Mouse (Mus musculus) erythroblast, embryonic 14.5 days (primary cell): ENCODE measurements around the gene Ccdc157. TPM values are rescaled to one million over a fixed set of nuclear protein-coding genes. Genes with fewer than 3 reads are reported as not detected.

Experiments used
- H3K27me3 ChIP-seq: 2 replicates; pipeline ENCODE4 v1.6.1; 2012; ENCODE audit warnings: inconsistent platforms; ENCODE audit not compliant: control insufficient read depth
- H3K36me3 ChIP-seq: 2 replicates; pipeline ENCODE4 v1.6.1; 2012; ENCODE audit warnings: mild to moderate bottlenecking, inconsistent platforms; ENCODE audit not compliant: control insufficient read depth
- H3K4me1 ChIP-seq: 2 replicates; pipeline ENCODE4 v1.6.1; 2012; ENCODE audit warnings: inconsistent platforms; ENCODE audit not compliant: control insufficient read depth
- H3K4me3 ChIP-seq: replicated peaks from 2 replicates; pipeline ENCODE3; 2012; ENCODE audit warnings: moderate library complexity, mild to moderate bottlenecking, inconsistent platforms
- H3K9me3 ChIP-seq: 2 replicates; pipeline ENCODE4 v1.6.1; 2012; ENCODE audit warnings: low read length, inconsistent platforms, mixed read lengths; ENCODE audit not compliant: control insufficient read depth
- GATA1 ChIP-seq: IDR thresholded peaks from 2 replicates; pipeline ENCODE4 v1.6.1; 2012; ENCODE audit warnings: low read length, inconsistent platforms, mixed read lengths
- TAL1 ChIP-seq: IDR thresholded peaks from 3 replicates; pipeline ENCODE4 v1.6.1; 2012; ENCODE audit warnings: low read length, inconsistent platforms, mixed read lengths
- polyA plus RNA-seq: library from polyadenylated mRNA; stranded (reverse); fragments of >175 nt; gene quantifications from 2 replicates; pipeline ENCODE4 v1.2.3, GENCODE M21; 2012

Ccdc157 gene
- polyA plus RNA-seq, 1 experiment = 0.10 TPM

DNA sequence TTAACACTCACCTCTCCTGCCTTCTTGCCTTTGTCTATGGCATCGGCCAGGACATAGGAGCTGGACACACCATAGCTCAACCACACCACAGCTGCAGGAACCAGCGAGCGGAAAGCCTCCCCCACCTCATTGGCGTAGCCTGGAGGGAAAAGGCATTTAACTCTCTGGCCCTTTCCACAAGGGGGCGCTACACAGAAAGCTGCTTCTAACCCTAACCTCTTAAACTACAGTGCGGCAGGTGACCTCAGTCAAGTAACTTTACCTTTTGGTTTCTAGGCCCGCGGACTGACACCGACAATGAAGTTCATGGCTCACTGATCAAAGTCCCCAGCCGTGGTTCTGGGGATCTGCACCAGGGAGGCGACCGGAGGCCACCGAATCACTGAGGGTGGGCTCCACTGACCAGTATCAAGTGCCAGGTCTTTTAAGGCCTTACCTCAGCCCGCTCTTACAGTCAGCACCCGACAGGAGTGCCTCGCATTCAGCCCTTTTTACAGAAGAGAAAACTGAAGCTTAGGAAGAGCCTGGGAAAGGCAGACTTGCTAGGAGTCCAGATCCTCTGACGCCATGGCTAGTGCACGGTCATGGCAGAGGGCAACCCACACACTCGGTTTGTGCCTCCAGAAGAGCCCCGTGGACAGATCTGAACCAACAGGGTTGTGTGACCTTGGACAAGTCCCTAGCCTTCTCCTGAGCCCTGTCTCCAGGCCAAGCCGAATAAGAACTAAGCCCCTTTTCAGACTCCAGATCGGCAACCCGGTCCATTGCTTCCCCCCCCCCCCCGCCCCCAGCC lies 65.5 kb downstream of the Ccdc157 start:
- TF ChIP-seq TAL1 (no peak), GATA1 (no peak)
- H3K27me3 ChIP-seq = no peaks in the 10 kb centered on the region
- H3K4me1 ChIP-seq = peaks cover 51% of the 10 kb centered on the region
- peaks cover 50% of the 10 kb centered on the region for H3K36me3 ChIP-seq
- peak overlapping the region; percentile 70 for H3K4me3 ChIP-seq
- H3K9me3 ChIP-seq = peaks cover 16% of the 10 kb centered on the region

DNA sequence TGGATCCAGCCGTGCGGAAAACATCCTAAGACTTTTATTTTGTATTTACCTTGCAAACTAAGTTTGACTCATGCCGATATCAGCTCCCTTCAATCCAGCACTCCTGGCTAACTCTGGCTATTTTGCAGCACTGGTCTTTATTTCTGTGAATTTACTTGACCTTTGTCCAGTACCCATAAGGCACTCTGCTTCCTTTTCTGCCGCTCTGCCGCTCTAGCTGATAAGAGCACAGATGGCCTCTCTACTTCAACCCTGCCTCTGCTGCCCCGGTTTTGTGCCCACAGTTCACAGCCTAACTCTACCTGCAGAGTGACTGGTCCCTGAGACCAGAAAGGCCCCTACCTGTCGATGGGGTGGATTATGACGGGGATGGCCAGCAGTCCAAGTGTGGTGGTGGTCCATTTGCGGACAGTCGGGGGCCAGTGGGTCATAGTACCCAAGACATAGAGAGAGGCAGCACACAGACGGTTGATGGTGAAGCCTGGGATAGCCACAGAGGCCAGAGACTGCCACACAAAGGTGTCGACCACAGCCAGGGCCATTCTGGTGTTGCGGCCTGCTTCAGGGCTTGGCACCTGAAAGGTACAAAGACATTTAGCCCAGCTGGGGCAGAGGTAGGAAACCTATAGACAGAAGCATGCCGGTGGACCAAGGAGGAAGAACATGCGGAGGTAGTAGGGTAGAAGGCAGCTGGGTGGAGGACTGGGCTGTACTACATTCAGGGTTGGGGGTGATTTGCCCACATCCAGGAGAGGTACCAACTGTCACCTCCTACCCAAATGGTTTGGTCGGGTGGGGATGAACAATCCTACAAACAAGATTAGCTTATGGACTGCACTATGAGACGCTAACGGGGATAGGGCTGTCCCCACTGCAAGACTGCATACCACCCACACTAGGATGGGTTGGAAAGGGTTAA lies 66.4 kb downstream of the Ccdc157 start:
- H3K27me3 ChIP-seq = no peaks in the 10 kb centered on the region
- H3K9me3 ChIP-seq = peaks cover 16% of the 10 kb centered on the region
- TF ChIP-seq GATA1 (no peak), TAL1 (no peak)
- peaks cover 51% of the 10 kb centered on the region for H3K4me1 ChIP-seq
- H3K36me3 ChIP-seq = peaks cover 45% of the 10 kb centered on the region
- H3K4me3 ChIP-seq = peak overlapping the region; percentile 70

Other genes with a start within 250 kb of the Ccdc157 start
- gene Slc35e4, start 245.6 kb downstream of the Ccdc157 start, polyA plus RNA-seq = 0.04 and 0.14 TPM in 2 replicates
- gene Tcn2, start 228.1 kb downstream of the Ccdc157 start, polyA plus RNA-seq = 0.07 and 0.08 TPM in 2 replicates
- 1.3 and 2.5 TPM in 2 replicates for gene Pes1, start 196.3 kb downstream of the Ccdc157 start, polyA plus RNA-seq
- gene 4930556J24Rik, start 183.5 kb downstream of the Ccdc157 start, polyA plus RNA-seq = not detected in 2 replicates
- not detected in 2 replicates for gene Gal3st1, start 176.7 kb downstream of the Ccdc157 start, polyA plus RNA-seq
- gene Sec14l4, start 128.8 kb downstream of the Ccdc157 start, polyA plus RNA-seq = 0.02 TPM in 1 of 2 replicates, not detected in the other
- gene Sec14l3, start 95.5 kb downstream of the Ccdc157 start, polyA plus RNA-seq = not detected in 2 replicates
- gene Mtfp1, start 64.8 kb downstream of the Ccdc157 start, polyA plus RNA-seq = 1.8 and 2.1 TPM in 2 replicates
- gene Sec14l2, start 36.9 kb downstream of the Ccdc157 start, polyA plus RNA-seq = 0.45 and 0.67 TPM in 2 replicates
- gene Rnf215, start 25.1 kb downstream of the Ccdc157 start, polyA plus RNA-seq = 0.70 and 0.83 TPM in 2 replicates
- 6.6 and 8.0 TPM in 2 replicates for gene Sf3a1, start 57 bp upstream of the Ccdc157 start, polyA plus RNA-seq
- 0.63 and 0.69 TPM in 2 replicates for gene Tbc1d10a, start 26.5 kb upstream of the Ccdc157 start, polyA plus RNA-seq
- 0.18 and 0.26 TPM in 2 replicates for gene Castor1, start 57.9 kb upstream of the Ccdc157 start, polyA plus RNA-seq
- gene Osm, start 76.1 kb upstream of the Ccdc157 start, polyA plus RNA-seq = 0.41 and 0.44 TPM in 2 replicates
- not detected in 2 replicates for gene Lif, start 97.3 kb upstream of the Ccdc157 start, polyA plus RNA-seq